Mouse (Mus musculus) gastrocnemius, postnatal 14 days (tissue): ENCODE measurements around the gene Lhfpl2. TPM values are rescaled to one million over a fixed set of nuclear protein-coding genes. Genes with fewer than 3 reads are reported as not detected.
"Not testable (repeated sequence)": the region's sequence is repeated elsewhere in the genome, so short reads cannot be mapped to it uniquely, and the experiment has no call there.

Source experiments
- DNase-seq: peaks from one replicate; pipeline ENCODE4 v3.0.0; 2021; ENCODE audit warnings: mixed read lengths
- intact Hi-C: fragments of 180-260 bp; cut with DNase I; formaldehyde crosslinking; loops from one replicate; pipeline ENCODE4 v1.15.1; 2025; ENCODE audit warnings: low total_unique reads
- long read RNA-seq, 2 experiments: library from polyadenylated mRNA; stranded (forward); transcript quantifications; one replicate each; pipeline ENCODE4 v2.0.0; 2021
- total RNA-seq, 2 experiments: library from RNA; stranded (reverse); gene quantifications; 2 replicates each; pipeline ENCODE4 v1.2.3; 2021

Lhfpl2 gene
- total RNA-seq: 10 to 100 TPM; 10.7 to 19.2 TPM
- long read RNA-seq, experiment 1, full-length matches to known transcripts: 8 of 11 reads
- long read RNA-seq, experiment 1, partial matches to known transcripts: 0 of 11 reads
- long read RNA-seq, experiment 1, other reads (novel, unspliced or antisense): 3 of 11 reads
- long read RNA-seq, experiment 2, full-length matches to known transcripts: 8 of 12 reads
- long read RNA-seq, experiment 2, partial matches to known transcripts: 0 of 12 reads
- long read RNA-seq, experiment 2, other reads (novel, unspliced or antisense): 4 of 12 reads

DNA sequence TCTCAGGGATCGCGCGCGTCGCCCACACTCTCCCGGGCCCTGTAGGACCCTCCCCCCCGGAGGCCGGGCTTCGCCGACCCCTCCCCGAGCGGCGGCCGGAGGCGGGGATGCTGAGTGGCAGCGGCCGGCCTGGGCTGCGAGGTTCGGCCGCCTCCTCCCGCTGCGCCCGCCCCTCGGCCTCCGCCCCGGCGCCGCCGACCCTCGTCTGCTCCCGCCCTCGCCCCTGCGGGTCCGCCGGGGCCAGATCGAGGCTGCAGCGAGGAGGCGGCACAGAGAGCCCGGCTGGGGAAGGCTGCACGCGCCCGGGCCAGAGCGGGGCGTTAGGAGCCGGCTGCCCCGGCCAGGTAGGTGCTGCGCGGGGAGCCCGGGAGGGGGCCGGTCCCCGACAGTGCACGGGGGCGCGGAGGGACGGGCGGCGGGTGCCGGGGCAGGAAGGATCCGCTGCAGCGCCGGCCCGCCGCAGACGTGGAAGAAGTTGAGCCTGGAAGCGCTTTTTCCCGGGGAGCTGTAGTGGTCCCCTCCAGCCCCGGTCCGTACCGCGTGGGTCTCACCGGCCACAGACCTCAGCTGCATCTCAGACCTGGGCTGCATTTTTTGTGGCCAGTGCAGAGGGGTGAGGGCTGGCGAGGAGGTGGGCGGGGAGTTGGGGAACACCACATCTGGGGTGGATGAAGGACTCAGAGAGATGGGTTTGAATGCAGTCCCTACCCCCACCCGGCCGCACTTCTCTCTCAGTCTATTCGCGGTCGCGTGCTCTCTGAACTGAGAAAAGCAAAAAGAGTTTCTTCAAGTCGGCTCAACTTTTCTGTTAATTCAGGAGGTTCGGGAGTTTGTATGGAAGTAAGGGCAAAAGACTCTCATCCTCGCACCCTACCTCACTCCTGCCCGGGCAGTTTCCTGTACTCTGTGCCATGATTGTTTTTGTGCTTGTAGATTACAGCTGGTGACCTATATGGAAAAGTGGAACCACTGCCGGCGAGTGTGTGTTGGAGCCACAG, at the start of gene Lhfpl2:
Gene Lhfpl2, plus strand, starts transcription at position 234 of the 998 bp plus-strand sequence.
- intact Hi-C loops: no loop called here
- DNase-seq: peak; percentile 73

DNA sequence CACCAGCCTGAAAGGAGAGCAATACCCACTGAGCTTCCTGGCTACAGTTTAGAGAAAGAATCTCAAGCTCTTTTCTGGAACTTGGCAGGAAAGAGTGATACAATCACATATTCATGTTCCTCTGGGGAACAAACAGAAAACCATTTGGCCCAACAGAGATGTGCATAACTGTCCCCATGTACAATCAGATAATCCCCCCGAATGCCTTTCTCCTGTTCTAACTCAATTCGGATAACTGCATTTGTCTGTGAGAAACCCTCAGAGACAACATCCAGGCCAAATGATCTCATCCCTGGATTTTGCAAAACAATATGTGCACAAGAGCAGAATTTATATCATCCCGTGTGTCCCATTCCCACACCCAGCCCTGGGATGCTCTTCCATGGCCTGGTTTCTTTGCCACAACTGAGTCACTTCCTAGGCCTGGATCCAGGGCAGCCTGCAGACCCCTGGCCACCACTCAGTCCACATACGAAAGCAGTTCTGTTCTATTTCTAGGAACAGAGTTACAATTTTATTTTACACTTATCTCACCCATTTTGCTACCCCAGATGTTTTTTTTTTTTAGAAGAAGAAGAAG, 45.5 kb upstream of the Lhfpl2 start:
- DNase-seq: peak; percentile 56
- intact Hi-C loops: no loop called here

- intact Hi-C loops: no loop called here
- no peak for DNase-seq
Observed at GRCm38 (mm10) chr13:94013986-94014385, 43.6 kb upstream of the Lhfpl2 start.

GRCm38 (mm10) chr13:94024575-94024974, 33.0 kb upstream of the Lhfpl2 start:
- intact Hi-C loops, DNase-seq: not testable (repeated sequence)

DNA sequence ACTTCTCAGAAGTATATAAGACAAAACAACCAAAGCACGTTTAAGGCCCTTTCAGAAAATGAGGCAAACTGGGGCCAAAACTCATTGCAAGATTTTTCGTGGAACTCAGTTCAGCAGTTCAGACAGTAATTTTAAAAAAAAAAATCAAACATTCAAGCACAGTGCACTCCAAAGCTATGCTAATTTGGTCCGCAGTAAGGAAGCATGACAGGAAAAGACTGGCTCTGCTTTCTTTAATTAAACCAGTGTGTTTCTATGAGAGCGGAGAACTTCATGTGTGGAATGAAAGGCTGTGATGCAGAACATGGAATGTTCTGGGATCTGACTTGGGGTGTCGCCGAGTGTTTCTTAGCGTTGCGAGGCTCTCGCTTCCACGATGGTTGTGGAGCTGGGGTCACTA, 28.4 kb upstream of the Lhfpl2 start:
- intact Hi-C loops: no loop called here
- DNase-seq: no peak

- intact Hi-C loops: no loop called here
- DNase-seq: no peak
Observed at GRCm38 (mm10) chr13:94030551-94030950, 27.0 kb upstream of the Lhfpl2 start.

DNA sequence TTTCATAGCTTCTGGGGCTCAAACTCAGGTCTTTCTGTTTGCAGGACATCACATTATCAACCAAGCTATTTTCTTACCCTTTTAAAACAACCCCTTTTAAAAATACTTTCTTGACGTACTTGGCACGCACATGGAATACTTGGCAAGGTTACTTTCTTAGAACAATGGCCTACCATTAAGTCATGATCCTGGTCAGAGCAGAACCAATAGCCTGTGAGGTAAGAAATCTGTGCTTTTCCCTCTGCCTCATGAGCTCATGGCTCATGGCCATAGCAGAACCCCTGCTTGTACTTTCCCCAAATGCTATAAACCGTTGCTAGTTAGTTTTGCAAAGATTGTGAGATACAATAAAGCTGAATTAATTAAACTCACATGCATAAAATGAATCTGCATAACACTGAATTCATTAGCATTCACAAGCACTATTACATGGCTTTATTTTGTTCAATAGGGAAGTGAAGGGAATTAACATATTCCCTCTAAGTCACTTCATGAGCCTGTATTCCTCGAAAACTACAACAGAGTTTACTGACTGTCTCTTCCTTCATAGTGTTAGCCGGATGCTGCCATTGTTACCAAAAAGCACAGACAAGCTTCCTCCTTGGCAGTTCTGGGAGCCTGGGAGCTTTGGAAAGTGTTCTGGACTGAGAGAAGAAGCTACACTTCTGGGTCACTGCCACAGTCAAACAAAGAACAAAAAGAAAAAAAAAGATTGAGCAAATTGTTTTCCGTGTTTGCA, 20.1 kb upstream of the Lhfpl2 start:
- intact Hi-C loops: no loop called here
- DNase-seq: no peak

GRCm38 (mm10) chr13:94038052-94038340, 19.6 kb upstream of the Lhfpl2 start:
- intact Hi-C loops: no loop called here
- DNase-seq: no peak

GRCm38 (mm10) chr13:94050036-94050435, 7.6 kb upstream of the Lhfpl2 start:
- intact Hi-C loops: no loop called here
- no peak for DNase-seq

DNA sequence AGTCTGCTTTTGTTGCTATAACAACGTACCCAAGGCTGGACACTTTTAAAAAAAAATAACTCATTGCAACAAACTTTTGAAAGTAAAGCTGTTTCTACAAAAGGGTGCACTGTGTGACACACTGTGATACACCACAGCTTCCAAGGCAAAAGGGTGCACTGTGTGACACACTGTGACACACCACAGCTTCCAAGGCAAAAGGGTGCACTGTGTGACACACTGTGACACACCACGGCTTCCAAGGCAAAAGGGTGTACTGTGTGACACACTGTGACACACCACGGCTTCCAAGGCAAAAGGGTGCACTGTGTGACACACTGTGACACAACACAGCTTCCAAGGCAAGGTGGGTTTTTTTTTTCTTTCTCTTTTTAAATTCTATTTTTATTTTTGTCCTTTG, 6.8 kb upstream of the Lhfpl2 start:
- intact Hi-C loops: no loop called here
- no peak for DNase-seq

DNA sequence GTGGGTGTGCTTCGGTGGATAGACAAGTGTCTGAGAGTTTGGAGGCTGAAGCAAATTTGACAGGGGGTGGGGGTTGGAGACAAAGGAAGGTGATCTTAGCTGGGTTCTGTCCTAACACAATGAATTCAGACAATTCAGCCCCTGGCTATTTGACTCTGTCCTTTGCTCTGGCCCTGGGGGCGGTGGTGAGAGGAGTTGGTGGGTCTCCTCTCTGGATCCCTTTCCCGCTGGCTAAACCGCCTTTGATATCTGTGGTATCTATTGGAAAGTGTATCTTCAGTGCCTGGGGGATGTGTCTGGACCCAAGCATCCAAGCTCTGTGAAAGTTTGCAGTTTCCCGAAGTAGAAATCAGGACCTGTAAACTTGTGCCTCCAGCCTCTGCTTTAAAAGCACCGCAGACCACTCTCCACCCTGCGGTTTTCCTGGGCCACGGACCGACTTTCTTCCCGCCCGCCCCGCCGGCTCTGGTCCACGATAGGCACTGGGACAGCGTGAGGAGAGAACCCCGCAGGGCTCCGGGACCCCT, 497 bp upstream of the Lhfpl2 start:
- no peak for DNase-seq
- intact Hi-C loops: no loop called here

- no peak for DNase-seq
- intact Hi-C loops: no loop called here
Observed at GRCm38 (mm10) chr13:94058642-94059222, 1.1 kb downstream of the Lhfpl2 start.

DNA sequence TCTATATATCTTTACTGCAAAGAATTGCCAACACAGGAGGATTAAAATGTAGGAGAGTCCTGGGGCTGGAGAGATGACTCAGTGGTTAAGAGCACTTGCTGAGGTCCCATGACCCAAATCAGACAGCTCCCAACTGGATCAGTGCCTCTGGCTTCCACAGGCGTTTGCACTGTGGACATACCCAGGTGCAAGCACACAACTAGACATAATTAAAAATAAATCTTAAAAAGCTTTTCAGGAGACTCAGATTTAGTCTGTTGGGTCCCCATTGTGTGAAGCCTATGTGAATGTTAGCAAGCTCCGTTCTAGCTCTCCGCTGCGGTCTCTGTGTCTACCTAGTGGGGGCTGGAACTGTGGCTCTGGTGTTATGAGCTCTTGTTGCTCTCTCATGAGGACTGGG, 1.8 kb downstream of the Lhfpl2 start:
- intact Hi-C loops: no loop called here

DNA sequence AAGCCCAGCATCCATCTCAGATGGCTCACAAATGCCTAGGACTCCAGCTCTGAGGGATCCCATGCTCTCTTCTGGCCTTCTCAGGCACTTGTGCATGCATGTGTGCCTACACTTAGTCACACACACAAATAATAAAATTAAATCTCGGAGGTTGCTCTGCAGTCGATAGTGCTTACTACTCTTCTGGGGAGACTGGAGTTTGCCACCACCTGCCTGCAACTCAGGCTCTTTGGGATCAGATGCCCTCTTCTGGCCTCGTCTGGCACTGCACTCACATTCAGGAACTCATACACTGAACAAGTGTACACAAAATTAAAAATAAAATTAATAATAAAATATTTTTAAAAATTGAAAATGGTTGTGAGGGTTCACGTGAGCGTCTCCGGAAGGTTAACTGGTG, 2.2 kb downstream of the Lhfpl2 start:
- peak; percentile 42 for DNase-seq

More for the DNA sequence above, 1.8 kb downstream of the Lhfpl2 start:
- no peak for DNase-seq

DNA sequence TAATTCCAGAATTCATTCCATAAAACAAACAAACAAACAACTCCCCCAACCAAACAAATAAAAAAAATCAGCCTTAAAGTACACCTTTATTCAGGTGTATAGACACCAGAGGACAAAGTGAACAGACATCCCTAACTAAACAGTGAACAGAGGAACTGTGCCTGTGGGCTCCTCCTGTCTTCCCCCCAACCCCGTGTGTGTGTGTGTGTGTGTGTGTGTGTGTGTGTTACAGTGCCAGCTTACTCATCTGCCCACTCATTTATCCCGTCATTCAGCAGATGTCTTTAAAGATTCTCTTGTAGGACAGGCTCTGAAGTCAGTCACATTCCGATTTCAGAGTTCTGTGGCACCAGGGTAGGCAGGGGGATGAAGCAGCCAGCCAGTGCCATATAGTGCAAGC, 2.9 kb downstream of the Lhfpl2 start:
- DNase-seq: no peak
- intact Hi-C loops: loop anchor here (10.0 kb wide), 1 partner anchor 266 kb away; no protein-coding TSS in a partner anchor

More for the DNA sequence above, 2.2 kb downstream of the Lhfpl2 start:
- intact Hi-C loops: loop anchor here (10.0 kb wide), 1 partner anchor 265 kb away; no protein-coding TSS in a partner anchor

- DNase-seq: no peak
- intact Hi-C loops: loop anchor here (10.0 kb wide), 1 partner anchor 267 kb away; no protein-coding TSS in a partner anchor
Observed at GRCm38 (mm10) chr13:94061256-94061877, 3.8 kb downstream of the Lhfpl2 start.

DNA sequence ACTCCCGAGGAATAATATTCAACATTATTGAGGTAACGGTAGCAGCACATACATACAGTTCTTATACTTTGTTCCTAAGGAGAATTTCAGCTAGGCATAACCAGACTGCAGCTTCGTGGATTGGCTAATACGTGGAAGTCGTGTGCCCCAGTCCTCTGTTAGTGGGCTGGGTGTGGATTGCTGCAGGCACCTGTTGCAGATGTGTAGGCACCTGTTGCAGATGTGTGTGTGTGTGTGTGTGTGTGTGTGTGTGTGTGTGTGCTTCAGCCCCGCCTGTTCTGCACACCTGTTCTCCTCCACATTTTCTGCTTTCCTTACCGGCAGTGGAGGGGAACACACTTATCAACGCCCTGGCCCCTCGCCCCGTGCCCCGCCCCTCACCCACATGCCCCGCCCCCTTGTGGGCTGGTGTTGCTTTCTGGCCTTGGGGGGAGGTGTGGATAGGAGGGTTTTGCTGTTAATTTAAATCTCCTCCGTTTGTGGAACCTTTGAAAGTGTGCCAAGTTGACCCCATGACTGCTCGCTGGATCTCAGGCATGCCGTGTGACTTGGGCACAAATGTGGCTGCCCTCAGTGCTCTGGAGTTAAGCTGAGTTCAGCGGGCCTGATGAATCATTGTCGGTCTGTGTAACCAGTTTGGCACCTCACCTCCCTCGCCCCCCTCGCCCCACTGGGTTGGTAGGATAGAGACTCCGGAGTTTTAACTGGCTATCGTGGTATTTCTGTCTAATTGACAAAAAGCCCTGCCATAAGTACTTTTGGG, 4.9 kb downstream of the Lhfpl2 start:
- intact Hi-C loops: loop anchor here (10.0 kb wide), 1 partner anchor 268 kb away; no protein-coding TSS in a partner anchor
- DNase-seq: no peak

GRCm38 (mm10) chr13:94063156-94063555, 5.6 kb downstream of the Lhfpl2 start:
- intact Hi-C loops: loop anchor here (10.0 kb wide), 1 partner anchor 268 kb away; no protein-coding TSS in a partner anchor
- DNase-seq: no peak
